Mouse (Mus musculus) cerebellum, adult 11-12 months (tissue): ENCODE measurements around the gene Padi4.

Source experiments
- DNase-seq: peaks from one replicate; pipeline ENCODE4 v3.0.0; 2022

Padi4 gene

DNA sequence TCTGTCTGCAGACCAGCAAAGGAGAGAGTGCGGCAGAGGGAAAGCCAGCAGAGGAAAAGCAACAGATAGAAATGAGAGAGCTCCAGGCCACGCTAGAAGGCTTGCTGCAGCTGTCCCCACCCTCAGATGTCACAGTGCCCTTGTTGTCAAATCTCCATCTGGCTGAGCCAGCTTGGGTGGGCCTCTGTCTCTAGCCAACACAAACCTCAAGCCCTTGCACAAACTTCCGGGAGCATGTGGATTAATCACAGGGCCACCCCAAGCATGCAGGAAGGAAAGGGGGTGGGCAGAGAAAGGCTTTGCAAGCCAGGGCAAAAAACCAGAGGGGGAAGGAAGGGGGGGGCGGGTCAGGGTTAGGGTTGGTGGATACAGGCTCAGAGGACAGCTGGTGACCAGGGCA, 13.4 kb upstream of the Padi4 start:
- no peak for DNase-seq

DNA sequence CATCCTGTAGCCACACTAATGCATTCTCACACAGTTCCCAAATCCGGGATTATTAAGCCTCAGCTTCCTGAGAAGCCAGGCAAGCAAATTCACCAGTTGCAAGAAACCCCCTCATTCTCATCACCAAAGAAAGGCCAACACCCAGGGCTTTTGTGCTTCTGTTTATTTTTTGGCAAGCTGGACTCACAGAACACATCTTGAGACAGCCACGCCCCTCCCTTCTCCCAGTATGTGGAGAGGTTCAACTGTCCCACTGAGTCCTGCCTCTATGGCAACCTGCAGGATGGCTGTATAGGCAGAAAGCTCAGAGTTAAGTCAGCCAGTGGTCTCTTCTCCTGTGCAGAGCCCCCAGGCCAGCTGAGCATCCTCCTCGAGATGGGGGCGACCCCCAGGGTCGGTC, 11.2 kb upstream of the Padi4 start:
- DNase-seq, result no peak

GRCm38 (mm10) chr4:140784292-140784945, 10.4 kb upstream of the Padi4 start:
- DNase-seq, result no peak

DNA sequence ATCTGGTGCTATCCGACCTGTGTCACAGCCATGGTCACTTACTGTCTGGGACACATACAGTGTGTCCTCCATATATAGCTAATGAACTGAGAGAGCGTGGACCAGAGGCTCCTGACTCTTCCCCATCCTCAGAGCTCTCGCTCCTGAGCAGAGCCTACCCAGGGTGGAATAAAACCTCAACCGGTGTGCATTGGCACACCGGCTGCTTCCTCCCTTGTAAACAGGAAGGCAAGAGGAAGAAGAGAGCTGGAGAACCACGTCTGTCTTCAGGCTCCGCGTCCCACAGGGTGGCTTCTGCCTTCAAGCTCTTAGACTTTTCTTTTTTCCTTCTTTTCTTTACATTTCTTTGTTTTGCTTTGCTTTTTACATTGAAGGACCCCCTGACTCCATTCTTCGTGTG, 8.8 kb upstream of the Padi4 start:
- DNase-seq, result no peak

- DNase-seq, result no peak
Measured at GRCm38 (mm10) chr4:140780507-140780906, 6.5 kb upstream of the Padi4 start.

DNA sequence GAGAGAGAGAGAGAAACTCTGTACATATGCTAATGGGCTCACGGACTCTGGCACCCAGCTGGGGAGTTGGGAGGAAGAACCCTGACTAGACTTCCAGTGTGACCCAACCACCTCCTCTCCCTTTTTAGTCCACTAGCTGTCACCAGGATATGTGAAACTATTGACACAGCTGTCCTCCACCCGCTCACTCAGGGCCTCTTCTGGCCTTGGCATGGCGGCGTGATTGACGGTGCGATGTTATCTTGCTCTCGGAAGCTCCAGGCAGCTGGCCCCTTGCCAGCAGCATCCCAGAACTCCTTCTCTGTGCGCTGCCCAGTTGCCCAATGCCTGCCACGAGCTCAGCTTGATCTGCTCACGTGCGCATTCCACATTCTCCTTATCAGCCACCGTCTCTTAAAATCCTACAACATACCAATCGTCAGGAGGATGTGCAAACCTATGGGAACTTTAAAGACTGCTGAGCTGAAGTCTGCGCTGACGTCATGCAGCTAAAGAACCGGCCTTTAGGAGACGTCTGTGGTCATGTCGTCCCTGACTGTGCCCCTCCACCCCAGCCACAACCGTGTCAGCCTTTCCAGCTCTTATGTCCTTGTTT, 5.9 kb upstream of the Padi4 start:
- no peak for DNase-seq

- no peak for DNase-seq
Measured at GRCm38 (mm10) chr4:140776623-140777022, 2.6 kb upstream of the Padi4 start.

DNA sequence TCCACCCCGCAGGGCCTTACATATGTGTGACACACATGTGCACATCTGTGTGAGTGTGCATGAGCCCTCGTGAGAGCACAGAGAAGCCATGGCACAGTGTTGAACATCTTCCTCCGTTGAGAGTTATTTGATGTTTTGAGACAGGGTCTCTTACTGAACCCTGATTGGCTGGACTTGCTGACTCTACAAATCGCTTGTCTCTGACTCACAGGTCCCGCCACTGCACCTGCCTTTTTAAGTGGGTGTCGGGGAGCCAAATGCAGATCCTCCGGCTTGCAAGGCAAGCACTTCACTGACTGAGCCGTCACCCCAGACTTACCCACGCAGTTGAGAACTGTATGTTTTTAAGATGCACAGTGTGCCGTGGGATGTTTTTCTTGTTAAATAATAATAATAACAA, 1.8 kb upstream of the Padi4 start:
- no peak for DNase-seq

DNA sequence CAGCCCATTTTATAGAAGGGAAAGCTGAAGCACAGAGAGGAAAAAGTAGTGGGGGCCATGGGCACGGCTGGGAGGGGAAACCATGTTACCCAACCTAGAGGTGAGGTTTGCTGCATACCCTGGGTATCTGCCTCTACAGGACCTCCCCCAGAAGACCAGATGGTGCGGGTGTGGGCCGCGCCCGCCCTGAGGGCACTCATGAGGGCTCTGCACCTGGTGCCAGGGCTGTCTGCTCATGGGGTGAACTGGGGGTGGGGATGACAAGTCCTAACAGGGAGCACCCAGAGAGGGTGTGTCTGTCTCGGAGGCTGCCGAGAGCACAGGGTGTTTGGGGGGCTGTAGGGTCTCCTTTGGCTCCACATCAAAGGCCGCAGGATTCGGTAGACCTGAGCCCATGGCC, 857 bp upstream of the Padi4 start:
- no peak for DNase-seq

DNA sequence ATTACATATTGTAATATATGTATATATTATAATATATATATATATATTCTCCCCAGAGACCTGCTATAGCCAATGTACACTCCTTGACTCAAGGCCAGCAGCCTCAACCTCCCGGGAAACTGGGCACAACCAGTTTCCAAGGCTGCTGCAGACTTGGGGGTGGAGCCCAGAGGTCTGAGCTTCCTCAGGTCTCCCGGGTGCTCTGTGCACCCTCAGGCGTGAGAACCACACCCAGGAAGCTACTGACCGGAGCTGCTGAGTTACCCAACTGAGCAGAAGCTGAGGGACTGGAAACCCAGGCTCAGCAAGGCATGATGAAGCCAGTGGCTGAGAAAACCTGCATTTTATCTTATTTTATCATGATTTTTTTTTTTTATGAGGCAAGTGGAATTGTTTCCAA, 2.9 kb downstream of the Padi4 start:
- no peak for DNase-seq

GRCm38 (mm10) chr4:140770433-140770832, 3.6 kb downstream of the Padi4 start:
- no peak for DNase-seq

- DNase-seq, result no peak
Measured at GRCm38 (mm10) chr4:140768973-140769372, 5.1 kb downstream of the Padi4 start.

- DNase-seq, result no peak
Measured at GRCm38 (mm10) chr4:140765936-140766335, 8.1 kb downstream of the Padi4 start.

- DNase-seq, result no peak
Measured at GRCm38 (mm10) chr4:140763158-140763557, 10.9 kb downstream of the Padi4 start.

DNA sequence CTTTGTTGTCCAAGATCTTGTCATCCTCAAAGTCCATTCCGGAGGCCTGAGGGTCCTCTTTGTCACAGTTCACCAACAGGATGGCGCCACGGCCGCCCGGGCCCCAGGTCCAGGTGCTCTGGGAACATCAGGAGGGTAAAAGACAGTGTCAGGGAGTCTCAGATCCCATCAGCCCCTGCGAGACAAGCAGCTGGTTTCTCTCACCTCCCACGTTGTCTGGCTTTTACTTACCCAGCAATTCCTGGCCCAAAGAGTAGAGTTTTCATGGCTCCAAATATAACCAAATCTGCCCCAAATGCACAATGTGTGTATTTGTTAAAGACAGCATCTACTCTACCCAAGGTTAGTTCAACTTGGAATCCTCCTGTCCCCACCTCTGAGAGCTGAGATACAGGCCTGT, 12.4 kb downstream of the Padi4 start:
- DNase-seq, result no peak

DNA sequence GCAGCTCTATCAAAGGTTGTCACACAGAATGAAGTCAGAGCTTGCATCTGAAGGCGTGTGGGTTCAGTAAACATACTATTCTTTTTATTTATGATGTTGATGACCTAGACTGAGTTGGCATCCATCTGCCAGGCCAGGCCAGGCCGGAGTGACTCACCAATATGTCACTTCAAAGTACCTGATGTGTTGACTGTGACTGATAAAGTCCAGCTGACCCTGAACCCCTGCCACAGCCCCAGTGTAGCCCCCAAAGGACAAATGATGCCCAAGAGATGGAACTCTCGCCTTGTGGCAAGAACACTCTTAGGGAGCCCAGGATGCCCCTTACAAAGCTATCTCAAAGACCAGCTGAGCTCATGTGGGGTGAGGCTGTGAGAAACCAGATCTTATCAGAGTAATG, 18.2 kb downstream of the Padi4 start:
- no peak for DNase-seq

DNA sequence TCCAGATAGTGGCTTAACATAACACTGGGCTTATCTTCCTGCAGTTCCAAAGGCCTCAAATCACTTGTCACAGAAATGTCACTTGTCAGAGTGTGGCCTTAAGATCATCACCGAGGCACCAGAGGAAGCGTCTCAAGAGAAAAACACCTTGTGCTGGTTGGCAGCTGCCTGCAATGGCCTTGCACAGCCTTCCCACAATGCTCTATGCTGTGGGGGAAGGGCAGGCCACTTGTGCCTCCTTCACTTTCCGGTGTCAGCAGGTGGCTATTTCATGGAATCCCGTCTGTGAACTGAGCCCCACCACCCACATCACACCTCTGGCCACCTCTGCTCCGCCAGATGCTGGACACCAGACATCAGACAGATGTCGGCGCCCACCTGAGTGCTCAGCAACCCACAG, 20.7 kb downstream of the Padi4 start:
- DNase-seq, result no peak

DNA sequence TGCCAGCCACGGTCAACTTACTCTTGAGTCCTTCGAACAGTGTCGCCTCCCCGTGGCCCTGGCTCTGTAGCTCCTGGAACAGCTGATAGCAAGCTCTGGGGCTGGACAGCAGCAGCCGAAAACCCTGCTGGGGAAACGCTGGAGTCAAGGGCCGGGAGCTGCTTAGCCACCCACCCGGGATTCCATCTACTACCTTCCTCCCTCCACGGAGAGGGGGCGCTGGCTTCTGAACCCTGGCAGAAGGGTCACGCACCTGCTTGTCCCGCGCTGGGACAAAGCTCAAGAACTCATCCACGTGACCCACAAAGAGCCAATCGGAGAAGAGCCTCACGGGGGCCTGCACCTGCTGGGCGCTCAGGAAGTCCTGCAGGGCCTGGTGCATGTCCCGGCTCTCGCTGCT, 23.7 kb downstream of the Padi4 start:
- DNase-seq, result no peak

GRCm38 (mm10) chr4:140747978-140748377, 26.1 kb downstream of the Padi4 start:
- no peak for DNase-seq

DNA sequence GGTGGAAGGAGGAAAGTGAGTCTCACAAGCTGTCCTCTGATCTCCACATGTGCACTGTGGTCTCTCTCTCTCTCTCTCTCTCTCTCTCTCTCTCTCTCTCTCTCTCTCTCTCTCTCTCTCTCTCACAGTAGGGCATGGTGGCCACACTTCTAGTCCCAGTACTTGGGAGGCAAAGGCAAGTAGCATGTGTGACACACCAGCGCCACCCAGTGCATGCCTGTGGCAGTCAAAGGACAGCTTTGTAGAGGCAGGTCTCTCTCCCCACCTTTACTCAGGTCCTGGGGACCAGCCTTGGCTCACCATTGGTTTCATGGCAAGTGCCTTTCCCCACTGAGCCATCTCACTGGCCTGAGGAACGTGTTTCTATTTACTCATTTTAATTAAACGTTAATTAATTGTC, 29.4 kb downstream of the Padi4 start:
- DNase-seq, result peak; percentile 20

DNA sequence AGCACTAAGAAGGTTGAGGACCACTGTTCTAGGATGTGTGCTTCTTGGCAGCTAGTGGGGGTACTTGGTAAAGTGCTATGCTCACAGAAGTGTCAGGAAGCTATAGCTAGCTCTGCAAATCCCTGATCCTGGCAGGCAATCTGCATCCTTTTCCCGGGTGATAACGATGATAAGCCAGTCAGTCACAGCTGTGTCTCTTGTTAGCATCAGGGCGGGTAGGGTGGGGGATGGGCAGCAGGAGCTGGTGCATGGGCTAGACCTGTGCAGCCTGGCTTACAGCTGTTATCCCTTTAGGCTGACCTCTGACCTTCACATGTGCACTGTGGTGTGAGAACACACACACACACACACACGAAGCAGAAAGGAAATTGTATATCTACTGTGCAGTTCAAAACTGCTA, 30.9 kb downstream of the Padi4 start:
- DNase-seq, result no peak

DNA sequence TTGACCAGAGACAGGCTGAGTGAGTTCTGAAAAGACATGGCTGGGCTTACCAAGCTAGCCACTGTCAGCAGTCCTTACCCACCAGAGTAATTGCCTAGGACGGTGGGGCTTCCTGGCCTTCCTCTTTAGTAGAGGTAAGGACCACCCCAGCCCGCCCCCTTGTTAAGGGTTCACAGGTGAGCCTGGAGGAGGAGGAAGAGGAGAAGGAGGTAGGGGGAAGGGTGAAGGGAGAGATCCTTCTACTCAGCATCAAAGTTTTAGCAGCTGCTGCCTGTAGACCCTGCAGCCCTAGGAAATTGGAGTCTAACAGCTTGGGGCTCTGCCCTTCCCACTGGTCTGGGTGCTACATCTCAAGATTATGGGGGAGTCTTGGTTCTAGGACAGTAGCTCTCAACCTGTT, 31.5 kb downstream of the Padi4 start, which contains the start of gene Padi6:
Gene Padi6, minus strand, starts transcription at position 101 of the 400 bp plus-strand sequence.
- no peak for DNase-seq

- DNase-seq, result no peak
Measured at GRCm38 (mm10) chr4:140741401-140741800, 32.6 kb downstream of the Padi4 start.

- no peak for DNase-seq
Measured at GRCm38 (mm10) chr4:140740655-140741054, 33.4 kb downstream of the Padi4 start.

DNA sequence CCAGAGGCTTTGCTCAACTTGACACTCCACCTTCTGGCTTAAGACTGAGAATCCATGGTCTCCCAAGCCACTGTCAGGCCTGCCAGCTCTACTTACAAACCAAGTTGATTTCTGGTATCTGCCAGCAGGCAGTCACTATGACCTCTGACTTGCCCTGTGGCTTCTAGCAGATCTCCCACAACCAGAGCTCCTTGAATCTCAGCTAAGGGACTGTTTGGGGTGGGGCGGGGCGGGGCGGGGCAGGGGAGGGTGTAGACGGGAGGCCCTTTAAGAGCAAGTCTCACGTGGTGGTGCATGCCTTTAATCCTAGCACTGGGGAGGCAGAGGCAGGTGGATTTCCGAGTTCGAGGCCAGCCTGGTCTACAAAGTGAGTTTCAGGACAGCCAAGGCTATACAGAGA, 41.2 kb downstream of the Padi4 start:
- DNase-seq, result no peak
